Mouse (Mus musculus) bone marrow macrophage, adult 2 months (primary cell): ENCODE measurements at regions not wholly inside any gene's neighbourhood (a gene's known extent, or its start where the extent isn't known, plus 50 kb on each side); places are given as distances from the start of the nearest gene placed in this dataset.

Source experiments
- CTCF ChIP-seq: IDR thresholded peaks from 2 replicates; pipeline ENCODE4 v1.5.1; 2012; ENCODE audit warnings: low read depth, mild to moderate bottlenecking, low read length, moderate library complexity
- POLR2A ChIP-seq: IDR thresholded peaks from 2 replicates; pipeline ENCODE4 v1.6.1; 2012; ENCODE audit warnings: mild to moderate bottlenecking, low read depth, low read length, borderline replicate concordance

DNA sequence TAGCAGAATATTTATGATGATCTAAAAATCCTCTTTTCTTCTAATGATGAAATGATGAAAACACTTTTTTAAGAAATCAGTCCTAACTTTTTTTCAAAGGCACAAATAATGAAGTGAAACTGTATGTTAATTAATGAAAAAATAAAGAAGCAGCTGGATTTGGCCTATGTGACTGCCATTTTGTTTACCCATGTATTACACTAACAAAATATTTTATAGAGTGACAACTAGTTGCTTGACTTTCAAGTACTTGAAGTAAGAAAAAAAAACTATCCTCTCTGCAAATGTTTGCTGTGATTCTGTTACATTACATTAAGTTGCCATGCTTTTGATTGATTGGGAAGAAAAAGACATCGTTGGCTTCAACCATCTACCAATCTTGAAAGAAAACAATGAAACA lies 399.2 kb upstream of the C030005K15Rik start:
- TF ChIP-seq CTCF (no peak), POLR2A (no peak)
